Mouse (Mus musculus) kidney, adult 2 months (tissue): ENCODE data around the gene Dnttip1. TPM values are rescaled to one million over a fixed set of nuclear protein-coding genes. Genes with fewer than 3 reads are reported as not detected.

Experiments
- DNase-seq: peaks from one replicate; pipeline ENCODE4 v3.0.0; 2021
- H3K27ac ChIP-seq: fragments of 200-500 bp; 2 replicates; pipeline ENCODE4 v1.5.1; 2012; ENCODE audit warnings: low read depth, low read length, control low read depth, inconsistent platforms; ENCODE audit not compliant: insufficient read depth
- H3K27me3 ChIP-seq: fragments of 200-500 bp; replicated peaks from 2 replicates; pipeline ENCODE4 v1.6.1; 2012; ENCODE audit warnings: mild to moderate bottlenecking, moderate library complexity, low read length, inconsistent platforms; ENCODE audit not compliant: control insufficient read depth, insufficient read depth
- H3K36me3 ChIP-seq: fragments of 200-500 bp; 2 replicates; pipeline ENCODE4 v1.6.1; 2012; ENCODE audit warnings: mild to moderate bottlenecking, moderate library complexity, low read length, inconsistent platforms; ENCODE audit not compliant: control insufficient read depth, insufficient read depth
- H3K4me1 ChIP-seq: fragments of 200-500 bp; 2 replicates; pipeline ENCODE4 v1.6.1; 2011; ENCODE audit warnings: low read length; ENCODE audit not compliant: control insufficient read depth, insufficient read depth
- H3K4me3 ChIP-seq: fragments of 200-500 bp; 2 replicates; pipeline ENCODE4 v1.5.1; 2011; ENCODE audit warnings: mild to moderate bottlenecking, low read depth, low read length, control low read depth; ENCODE audit not compliant: insufficient read depth
- CTCF ChIP-seq: fragments of 200-500 bp; conservative IDR thresholded peaks from 2 replicates; pipeline ENCODE4 v1.5.1; 2011; ENCODE audit warnings: low read depth, mild to moderate bottlenecking, control low read depth, low read length, moderate library complexity, mixed read lengths; ENCODE audit not compliant: insufficient read depth, insufficient read length
- POLR2A ChIP-seq: fragments of 200-500 bp; IDR thresholded peaks from one replicate; pipeline ENCODE4 v1.6.1; 2011; ENCODE audit warnings: low read depth, low read length, control low read depth
- WGBS: fragments of 180-500 bp; shearing (Covaris S2); methylation state at CpG from one replicate; pipeline ENCODE4 v1.1.7; 2018; 5-methylcytosine and 5-hydroxymethylcytosine counted together
- polyA plus RNA-seq: library from polyadenylated mRNA; depleted of rRNA; stranded (reverse); fragments of >200 nt; gene quantifications from 2 replicates; pipeline ENCODE4 v1.2.3, GENCODE M21; 2012

Dnttip1 gene
- polyA plus RNA-seq, 1 experiment: 32.6 TPM

GRCm38 (mm10) chr2:164787032-164787431, 41.2 kb downstream of the Dnttip1 start:
- H3K27me3 ChIP-seq: no peaks in the 10 kb centered on the region
- no peak for DNase-seq
- H3K4me3 ChIP-seq: peak overlapping the region; percentile 64
- WGBS: 71% methylated on average over 3 of the region's 3 CpGs
- 0 out of 2 replicates have a peak, but pooled peaks cover 1% of the 10 kb centered on the region for H3K36me3 ChIP-seq
- 0 out of 2 replicates have a peak overlapping the region, but pooled peaks have one; percentile 73 for H3K27ac ChIP-seq
- H3K4me1 ChIP-seq: peaks cover 7% of the 10 kb centered on the region; the same call in 1 of the 2 replicates
- TF ChIP-seq POLR2A: no peak
- no peak for TF ChIP-seq CTCF

GRCm38 (mm10) chr2:164787779-164788178, 42.0 kb downstream of the Dnttip1 start:
- Histone ChIP-seq H3K4me3 (no peak overlapping the region), H3K27me3 (no peaks in the 10 kb centered on the region), H3K36me3 (0 out of 2 replicates have a peak, but pooled peaks cover 2% of the 10 kb centered on the region), H3K27ac (no peak overlapping the region), H3K4me1 (peaks cover 7% of the 10 kb centered on the region; the same call in 1 of the 2 replicates)
- WGBS: 54% methylated on average over 10 of the region's 10 CpGs
- DNase-seq: no peak
- TF ChIP-seq CTCF (no peak), POLR2A (no peak)

- Histone ChIP-seq H3K36me3 (0 out of 2 replicates have a peak, but pooled peaks cover 2% of the 10 kb centered on the region), H3K4me3 (no peak overlapping the region), H3K27me3 (no peaks in the 10 kb centered on the region), H3K27ac (no peak overlapping the region), H3K4me1 (peaks cover 7% of the 10 kb centered on the region; the same call in 1 of the 2 replicates)
- TF ChIP-seq CTCF (no peak), POLR2A (no peak)
- no peak for DNase-seq
- 81% methylated on average over 4 of the region's 4 CpGs for WGBS
These were observed 42.6 kb downstream of the Dnttip1 start for GRCm38 (mm10) chr2:164788411-164788810.

- TF ChIP-seq POLR2A: no peak
- no peak for TF ChIP-seq CTCF
- Histone ChIP-seq H3K4me3 (no peak overlapping the region), H3K27me3 (no peaks in the 10 kb centered on the region), H3K4me1 (no peaks in the 10 kb centered on the region), H3K36me3 (0 out of 2 replicates have a peak, but pooled peaks cover 2% of the 10 kb centered on the region), H3K27ac (no peak overlapping the region)
- 50% methylated on average over 4 of the region's 4 CpGs for WGBS
- peak; percentile 61 for DNase-seq
These were observed 44.7 kb downstream of the Dnttip1 start for GRCm38 (mm10) chr2:164790451-164790850.

GRCm38 (mm10) chr2:164791841-164792261, 46.1 kb downstream of the Dnttip1 start:
- WGBS: 88% methylated on average over 18 of the region's 18 CpGs
- no peak for DNase-seq
- no peaks in the 10 kb centered on the region for H3K4me1 ChIP-seq
- TF ChIP-seq CTCF: no peak
- no peak for TF ChIP-seq POLR2A
- H3K4me3 ChIP-seq: no peak overlapping the region
- 0 out of 2 replicates have a peak, but pooled peaks cover 2% of the 10 kb centered on the region for H3K36me3 ChIP-seq
- H3K27ac ChIP-seq: no peak overlapping the region
- H3K27me3 ChIP-seq: no peaks in the 10 kb centered on the region

- Histone ChIP-seq H3K27ac (no peak overlapping the region), H3K4me1 (no peaks in the 10 kb centered on the region), H3K27me3 (no peaks in the 10 kb centered on the region), H3K36me3 (peaks cover 2% of the 10 kb centered on the region; the same call in 1 of the 2 replicates), H3K4me3 (no peak overlapping the region)
- WGBS: 80% methylated on average over 12 of the region's 12 CpGs
- no peak for DNase-seq
- TF ChIP-seq CTCF: no peak
- no peak for TF ChIP-seq POLR2A
These were observed 46.8 kb downstream of the Dnttip1 start for GRCm38 (mm10) chr2:164792400-164793190.

- peak; percentile 73 for DNase-seq
- no peaks in the 10 kb centered on the region for H3K4me1 ChIP-seq
- TF ChIP-seq CTCF (peak; percentile 73), POLR2A (no peak)
- peaks cover 2% of the 10 kb centered on the region; the same call in 1 of the 2 replicates for H3K36me3 ChIP-seq
- H3K27ac ChIP-seq: no peak overlapping the region
- no peak overlapping the region for H3K4me3 ChIP-seq
- WGBS: 44% methylated on average over 3 of the region's 3 CpGs
- H3K27me3 ChIP-seq: no peaks in the 10 kb centered on the region
These were observed 47.5 kb downstream of the Dnttip1 start for GRCm38 (mm10) chr2:164793236-164793635.
